Mouse (Mus musculus) heart, postnatal 0 days (tissue): ENCODE measurements around the gene Rac2.

ENCODE experiments used
- CTCF ChIP-seq: IDR thresholded peaks from 2 replicates; pipeline ENCODE4 v1.5.1; 2016; ENCODE audit warnings: antibody characterized with exemption, control low read depth, low read depth
- EP300 ChIP-seq: IDR thresholded peaks from 2 replicates; pipeline ENCODE4 v1.6.1; 2016; ENCODE audit warnings: antibody characterized with exemption, low read depth

- TF ChIP-seq CTCF (no peak), EP300 (no peak)
Observed at GRCm38 (mm10) chr15:78614536-78614935, 42.0 kb upstream of the Rac2 start.
